Mouse (Mus musculus) limb, embryonic 12.5 days (tissue): ENCODE measurements around the gene Usp24. TPM values are rescaled to one million over a fixed set of nuclear protein-coding genes. Genes with fewer than 3 reads are reported as not detected.

Experiments used
- ATAC-seq: fragments of 200-750 bp; cut with Nextera tagmentation; 2 replicates; pipeline ENCODE4 v1.8.0; 2017; ENCODE audit warnings: low read depth, moderate TSS enrichment; ENCODE audit not compliant: insufficient number of reproducible peaks, insufficient read depth, low FRiP score, low TSS enrichment
- H3K27ac ChIP-seq: fragments of 300-500 bp; sonication (generic); 2 replicates; pipeline ENCODE4 v1.5.1; 2016; ENCODE audit warnings: mild to moderate bottlenecking, moderate library complexity
- H3K27me3 ChIP-seq: fragments of 300-500 bp; sonication (generic); 2 replicates; pipeline ENCODE4 v1.6.1; 2016; ENCODE audit warnings: mild to moderate bottlenecking, moderate library complexity
- H3K36me3 ChIP-seq: fragments of 300-500 bp; sonication (generic); 2 replicates; pipeline ENCODE4 v1.6.1; 2016; ENCODE audit warnings: mild to moderate bottlenecking, moderate library complexity
- H3K4me1 ChIP-seq: fragments of 300-500 bp; sonication (generic); replicated peaks from 2 replicates; pipeline ENCODE4 v1.6.1; 2016
- H3K4me2 ChIP-seq: fragments of 300-500 bp; sonication (generic); 2 replicates; pipeline ENCODE4 v1.6.1; 2016; ENCODE audit warnings: mild to moderate bottlenecking, moderate library complexity
- H3K4me3 ChIP-seq: fragments of 300-500 bp; sonication (generic); replicated peaks from 2 replicates; pipeline ENCODE4 v1.5.1; 2016; ENCODE audit warnings: mild to moderate bottlenecking
- H3K9ac ChIP-seq: fragments of 300-500 bp; sonication (generic); replicated peaks from 2 replicates; pipeline ENCODE4 v1.6.1; 2016; ENCODE audit warnings: mild to moderate bottlenecking, moderate library complexity
- H3K9me3 ChIP-seq: fragments of 300-500 bp; sonication (generic); 2 replicates; pipeline ENCODE4 v1.6.1; 2016; ENCODE audit warnings: mild to moderate bottlenecking, moderate library complexity
- WGBS: fragments of 180-500 bp; shearing (Covaris S2); methylation state at CpG from one replicate; pipeline ENCODE4 v1.1.7; 2016; 5-methylcytosine and 5-hydroxymethylcytosine counted together
- polyA plus RNA-seq: library from polyadenylated mRNA; unstranded; fragments of >200 nt; fragmentation: Nextera tagmentation; extraction: Ambion mirVana; gene quantifications from 2 replicates; pipeline ENCODE4 v1.2.1, GENCODE M21; 2016

Gene Usp24
- polyA plus RNA-seq, 1 experiment from 2014 or later = 12.4 TPM

DNA sequence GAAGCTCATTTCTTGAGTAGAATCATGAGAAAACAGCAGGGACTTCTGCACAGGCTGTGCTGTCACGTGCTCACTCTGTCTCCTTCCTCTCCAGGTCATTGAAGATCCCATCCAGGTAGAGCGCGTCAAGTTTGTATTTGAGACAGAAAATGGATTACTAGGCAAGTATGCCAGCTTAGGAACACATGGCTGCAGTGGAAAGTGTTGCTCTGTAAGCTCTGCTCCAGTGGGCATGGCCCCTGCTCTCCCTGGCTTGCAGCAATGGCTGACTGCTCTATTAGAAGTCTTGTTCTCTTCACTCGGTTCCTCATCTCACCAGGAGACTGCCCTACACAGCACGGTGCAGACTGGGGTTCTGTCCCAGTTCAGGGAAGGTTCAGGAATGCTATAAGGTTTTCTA is 114.4 kb downstream of the Usp24 start:
- no peaks in the 10 kb centered on the region for H3K9me3 ChIP-seq
- WGBS = 93% methylated on average over 5 of the region's 5 CpGs
- no peak overlapping the region for H3K4me3 ChIP-seq
- no peaks in the 10 kb centered on the region for H3K4me1 ChIP-seq
- H3K9ac ChIP-seq = no peak overlapping the region
- no peak overlapping the region for H3K4me2 ChIP-seq
- ATAC-seq = no peak
- H3K27ac ChIP-seq = no peak overlapping the region
- peaks cover 92% of the 10 kb centered on the region for H3K36me3 ChIP-seq
- no peaks in the 10 kb centered on the region for H3K27me3 ChIP-seq

DNA sequence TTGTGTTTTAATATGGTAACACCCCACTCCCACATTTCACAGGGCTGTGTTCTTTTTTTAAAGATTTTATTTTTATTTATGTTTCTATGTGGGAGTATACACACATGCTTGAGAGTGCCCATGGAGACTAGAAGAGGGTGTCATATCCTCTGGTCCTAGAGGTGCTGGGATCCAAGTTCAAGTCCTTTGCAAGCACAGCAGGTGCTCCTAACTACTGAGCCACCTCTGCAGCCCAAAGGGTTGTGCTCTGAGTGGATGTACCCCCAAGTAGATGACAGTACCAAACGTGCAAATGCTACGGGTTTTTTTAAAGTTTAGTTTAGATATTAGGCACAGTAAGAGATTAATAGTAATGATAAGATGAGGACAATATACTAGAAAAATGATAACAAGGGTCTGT is 119.4 kb downstream of the Usp24 start:
- H3K27me3 ChIP-seq = no peaks in the 10 kb centered on the region
- no peak for ATAC-seq
- no peak overlapping the region for H3K4me2 ChIP-seq
- peaks cover 91% of the 10 kb centered on the region for H3K36me3 ChIP-seq
- no peak overlapping the region for H3K9ac ChIP-seq
- no peaks in the 10 kb centered on the region for H3K9me3 ChIP-seq
- no peak overlapping the region for H3K4me3 ChIP-seq
- WGBS = 100% methylated on average over 2 of the region's 2 CpGs
- H3K27ac ChIP-seq = no peak overlapping the region
- H3K4me1 ChIP-seq = no peaks in the 10 kb centered on the region

DNA sequence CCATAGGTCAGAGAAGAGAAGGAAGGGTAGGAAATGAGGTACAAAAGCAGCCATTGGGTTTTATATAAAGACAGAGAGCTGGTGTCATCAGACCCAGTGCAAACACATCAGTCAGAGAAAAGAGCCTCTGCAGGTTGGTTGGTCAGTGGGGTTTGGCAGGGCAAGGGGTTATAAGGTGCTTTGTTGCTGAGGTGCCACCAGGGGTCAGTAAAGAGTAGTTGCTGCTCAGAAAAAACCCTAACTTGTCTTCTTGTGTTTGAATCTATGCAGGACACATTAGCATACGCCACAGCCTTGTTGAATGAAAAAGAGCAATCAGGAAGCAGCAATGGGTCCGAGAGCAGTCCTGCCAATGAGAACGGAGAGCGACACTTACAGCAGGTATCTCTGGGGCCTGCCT is 120.5 kb downstream of the Usp24 start:
- Histone ChIP-seq H3K27ac (no peak overlapping the region), H3K36me3 (peaks cover 91% of the 10 kb centered on the region), H3K4me1 (no peaks in the 10 kb centered on the region), H3K9ac (no peak overlapping the region), H3K27me3 (no peaks in the 10 kb centered on the region), H3K9me3 (no peaks in the 10 kb centered on the region), H3K4me3 (no peak overlapping the region), H3K4me2 (no peak overlapping the region)
- 79% methylated on average over 4 of the region's 4 CpGs for WGBS
- ATAC-seq = no peak

DNA sequence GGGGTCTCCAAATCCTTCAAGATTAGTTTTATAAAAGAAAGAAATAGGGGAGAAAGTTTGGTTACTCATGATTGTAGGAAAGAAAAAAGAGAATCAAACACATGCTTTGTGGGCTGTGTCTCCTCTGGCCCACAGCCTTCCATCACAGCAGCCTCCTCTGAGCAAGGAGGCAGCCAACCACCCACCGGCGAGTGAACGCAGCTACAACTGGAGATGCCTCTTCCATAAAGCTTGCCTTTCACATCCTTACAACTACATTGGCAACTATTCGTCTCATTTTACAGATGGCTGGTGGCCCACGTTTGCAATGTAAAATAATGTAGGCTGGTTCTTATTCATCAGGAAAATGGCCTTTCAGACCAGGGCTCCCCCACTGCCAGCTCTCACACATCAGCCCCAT is 121.2 kb downstream of the Usp24 start:
- no peak overlapping the region for H3K9ac ChIP-seq
- H3K27ac ChIP-seq = no peak overlapping the region
- no peak for ATAC-seq
- no peaks in the 10 kb centered on the region for H3K27me3 ChIP-seq
- H3K4me2 ChIP-seq = no peak overlapping the region
- 90% methylated on average over 5 of the region's 5 CpGs for WGBS
- H3K36me3 ChIP-seq = peaks cover 90% of the 10 kb centered on the region
- no peak overlapping the region for H3K4me3 ChIP-seq
- H3K9me3 ChIP-seq = no peaks in the 10 kb centered on the region
- H3K4me1 ChIP-seq = no peaks in the 10 kb centered on the region

DNA sequence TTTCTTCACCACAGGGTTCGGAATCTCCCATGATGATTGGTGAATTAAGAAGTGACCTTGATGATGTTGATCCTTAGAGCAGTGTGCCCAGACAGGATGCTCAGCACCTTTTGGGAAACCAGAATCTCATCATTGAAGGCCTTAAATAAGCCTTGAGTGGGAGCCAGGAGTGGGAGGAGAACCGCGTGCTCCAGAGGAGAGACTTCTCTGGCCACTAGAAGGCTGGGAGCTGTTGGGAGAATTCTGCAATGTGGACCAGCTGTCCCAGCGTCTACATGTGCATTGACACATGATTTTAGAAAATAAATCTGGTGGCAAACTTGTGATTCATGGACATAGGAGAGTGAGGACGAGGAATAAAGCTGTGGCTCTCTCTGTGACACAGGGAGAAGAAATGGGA is 122.8 kb downstream of the Usp24 start:
- no peaks in the 10 kb centered on the region for H3K9me3 ChIP-seq
- no peak overlapping the region for H3K4me2 ChIP-seq
- H3K36me3 ChIP-seq = peaks cover 85% of the 10 kb centered on the region
- no peaks in the 10 kb centered on the region for H3K4me1 ChIP-seq
- no peak overlapping the region for H3K4me3 ChIP-seq
- no peaks in the 10 kb centered on the region for H3K27me3 ChIP-seq
- WGBS = 94% methylated on average over 5 of the region's 5 CpGs
- ATAC-seq = no peak
- H3K9ac ChIP-seq = no peak overlapping the region
- H3K27ac ChIP-seq = no peak overlapping the region

DNA sequence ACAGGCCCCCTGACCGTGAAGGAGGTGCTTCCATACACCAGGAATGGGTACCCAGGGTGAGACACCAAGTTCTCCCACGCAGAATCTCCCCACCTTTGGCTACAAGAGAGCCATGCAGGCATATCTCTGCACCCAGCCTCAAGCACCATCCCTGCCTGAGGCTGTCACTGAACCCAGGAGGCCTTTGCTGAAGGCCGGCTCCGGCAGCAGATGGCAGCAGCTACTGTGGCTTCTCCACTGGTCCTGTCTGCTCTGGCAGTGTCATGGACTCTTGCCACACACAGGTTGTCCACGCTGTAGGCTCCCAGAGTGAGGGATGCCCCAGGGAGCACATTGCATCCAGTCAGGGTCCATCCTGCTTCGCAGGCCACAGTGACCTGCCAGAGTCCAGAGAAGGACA is 127.2 kb downstream of the Usp24 start:
- Histone ChIP-seq H3K36me3 (peaks cover 42% of the 10 kb centered on the region), H3K4me1 (no peaks in the 10 kb centered on the region), H3K4me3 (no peak overlapping the region), H3K27me3 (no peaks in the 10 kb centered on the region), H3K9ac (peak overlapping the region; percentile 8; the same call in 1 of the 2 replicates), H3K4me2 (no peak overlapping the region), H3K27ac (peak overlapping the region; percentile 2; the same call in 1 of the 2 replicates), H3K9me3 (no peaks in the 10 kb centered on the region)
- 84% methylated on average over 6 of the region's 6 CpGs for WGBS
- ATAC-seq = no peak

DNA sequence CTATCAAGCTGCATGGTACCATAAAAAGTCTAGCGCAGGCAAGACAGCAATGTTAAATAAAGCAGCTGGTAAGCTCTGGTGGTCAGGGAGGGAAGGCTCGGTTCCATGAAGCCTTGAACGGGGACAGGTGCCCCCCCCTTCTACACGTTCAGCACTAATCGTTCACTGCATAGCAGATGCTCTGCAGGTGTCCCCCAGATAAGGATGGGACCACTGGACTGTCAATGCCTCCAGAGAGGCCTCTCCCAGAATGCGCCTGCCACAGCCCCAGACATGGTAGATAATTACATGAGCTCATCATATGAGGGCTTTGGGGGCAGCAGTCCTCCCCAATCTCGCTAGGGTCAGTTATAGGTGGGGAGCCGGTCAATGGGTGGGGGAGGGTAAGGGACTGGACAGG is 133.3 kb downstream of the Usp24 start:
- 84% methylated on average over 8 of the region's 8 CpGs for WGBS
- Histone ChIP-seq H3K27ac (no peak overlapping the region), H3K9me3 (no peaks in the 10 kb centered on the region), H3K4me3 (no peak overlapping the region), H3K4me1 (no peaks in the 10 kb centered on the region), H3K27me3 (no peaks in the 10 kb centered on the region), H3K4me2 (no peak overlapping the region), H3K36me3 (no peaks in the 10 kb centered on the region), H3K9ac (no peak overlapping the region)
- ATAC-seq = no peak

DNA sequence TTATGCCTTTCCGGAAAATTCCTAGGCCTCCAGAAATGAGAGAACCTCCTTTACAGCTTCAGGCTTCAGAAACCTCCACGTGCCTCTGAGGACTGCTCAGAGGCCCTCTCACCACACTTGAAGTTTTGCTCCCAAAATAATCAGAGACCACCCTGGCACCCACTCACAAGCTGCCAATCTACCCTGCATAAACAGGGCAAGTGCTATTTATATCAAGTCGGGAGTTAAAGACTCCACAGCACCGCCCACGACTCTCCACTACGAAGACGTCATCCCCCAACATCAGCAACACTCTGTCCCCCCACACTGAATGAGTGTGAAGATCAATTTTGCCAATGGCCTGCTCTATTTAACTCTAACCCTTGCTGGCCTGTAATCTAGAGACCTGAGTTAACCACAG is 136.4 kb downstream of the Usp24 start:
- 87% methylated on average over 7 of the region's 7 CpGs for WGBS
- no peak overlapping the region for H3K4me2 ChIP-seq

DNA sequence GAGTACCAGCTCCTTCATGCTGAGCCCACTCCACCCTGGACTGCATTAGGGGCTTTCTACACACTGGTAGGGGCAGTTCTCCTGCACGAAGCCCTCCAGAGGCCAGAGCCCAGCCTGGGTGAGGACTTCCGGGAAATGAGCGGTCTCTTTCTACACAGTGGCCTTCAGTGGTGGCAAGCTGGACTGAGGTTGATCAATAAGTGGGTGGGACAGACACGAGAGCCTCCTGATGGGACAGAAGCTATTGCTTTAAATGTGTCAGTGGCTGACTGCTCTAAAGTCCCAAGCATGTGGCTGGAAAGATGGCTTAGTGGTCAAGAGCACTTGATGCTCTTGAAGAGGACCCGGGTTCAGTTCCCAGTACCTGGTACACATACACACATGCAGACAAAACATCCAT is 137.1 kb downstream of the Usp24 start:
- no peak overlapping the region for H3K4me3 ChIP-seq
- ATAC-seq = no peak
- no peaks in the 10 kb centered on the region for H3K9me3 ChIP-seq
- no peaks in the 10 kb centered on the region for H3K36me3 ChIP-seq
- no peak overlapping the region for H3K9ac ChIP-seq
- 88% methylated on average over 5 of the region's 5 CpGs for WGBS
- no peak overlapping the region for H3K27ac ChIP-seq
- no peak overlapping the region for H3K4me2 ChIP-seq
- no peaks in the 10 kb centered on the region for H3K4me1 ChIP-seq
- no peaks in the 10 kb centered on the region for H3K27me3 ChIP-seq

More for the DNA sequence above, 136.4 kb downstream of the Usp24 start:
- Histone ChIP-seq H3K27me3 (no peaks in the 10 kb centered on the region), H3K9me3 (no peaks in the 10 kb centered on the region), H3K4me1 (no peaks in the 10 kb centered on the region), H3K36me3 (no peaks in the 10 kb centered on the region), H3K9ac (no peak overlapping the region), H3K27ac (no peak overlapping the region), H3K4me3 (no peak overlapping the region)
- ATAC-seq = no peak

DNA sequence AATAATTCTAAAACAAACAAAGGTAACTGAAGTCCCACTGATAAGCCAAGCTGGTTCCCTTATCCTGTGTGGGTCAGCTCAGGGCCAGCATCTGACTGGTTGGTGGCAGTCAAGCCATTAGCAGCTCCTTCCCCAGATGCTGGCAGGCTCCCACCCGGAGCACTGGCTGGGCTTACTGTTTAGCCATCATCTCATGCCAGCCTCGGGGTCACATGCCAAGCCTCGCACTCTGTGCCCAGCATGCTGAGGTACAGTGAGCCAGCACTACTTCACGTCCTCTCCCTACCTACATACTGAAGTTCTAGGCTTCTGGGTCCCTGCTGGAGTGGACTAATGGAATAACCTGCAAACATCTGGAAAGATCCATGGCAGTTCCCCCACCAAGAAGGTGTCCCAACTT is 137.5 kb downstream of the Usp24 start:
- Histone ChIP-seq H3K4me3 (no peak overlapping the region), H3K4me1 (no peaks in the 10 kb centered on the region), H3K27ac (no peak overlapping the region), H3K4me2 (no peak overlapping the region), H3K9me3 (no peaks in the 10 kb centered on the region), H3K36me3 (no peaks in the 10 kb centered on the region), H3K9ac (no peak overlapping the region), H3K27me3 (no peaks in the 10 kb centered on the region)
- 90% methylated on average over 4 of the region's 4 CpGs for WGBS
- no peak for ATAC-seq

DNA sequence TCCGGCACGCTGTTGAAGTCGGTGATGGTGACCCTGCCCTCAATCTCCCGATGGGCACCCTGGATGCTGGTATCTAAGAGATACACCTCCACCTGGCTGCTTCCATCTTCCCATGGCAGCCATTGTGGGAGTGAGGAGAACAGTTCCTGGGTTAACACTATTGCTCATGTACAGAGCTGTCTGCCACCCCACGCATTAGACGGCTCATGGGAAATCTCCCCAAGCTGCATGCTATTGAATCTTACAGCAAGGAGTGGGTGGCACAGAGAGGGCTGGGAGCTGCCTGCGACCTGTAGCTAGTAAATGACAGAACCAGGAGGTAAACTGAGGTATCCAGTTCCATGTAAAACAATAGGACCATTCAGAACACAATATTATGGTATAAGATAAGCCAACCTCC is 138.5 kb downstream of the Usp24 start:
- no peaks in the 10 kb centered on the region for H3K27me3 ChIP-seq
- H3K27ac ChIP-seq = no peak overlapping the region
- no peak overlapping the region for H3K4me2 ChIP-seq
- no peak for ATAC-seq
- no peak overlapping the region for H3K9ac ChIP-seq
- H3K9me3 ChIP-seq = no peaks in the 10 kb centered on the region
- no peak overlapping the region for H3K4me3 ChIP-seq
- H3K4me1 ChIP-seq = no peaks in the 10 kb centered on the region
- 91% methylated on average over 7 of the region's 7 CpGs for WGBS
- H3K36me3 ChIP-seq = no peaks in the 10 kb centered on the region

DNA sequence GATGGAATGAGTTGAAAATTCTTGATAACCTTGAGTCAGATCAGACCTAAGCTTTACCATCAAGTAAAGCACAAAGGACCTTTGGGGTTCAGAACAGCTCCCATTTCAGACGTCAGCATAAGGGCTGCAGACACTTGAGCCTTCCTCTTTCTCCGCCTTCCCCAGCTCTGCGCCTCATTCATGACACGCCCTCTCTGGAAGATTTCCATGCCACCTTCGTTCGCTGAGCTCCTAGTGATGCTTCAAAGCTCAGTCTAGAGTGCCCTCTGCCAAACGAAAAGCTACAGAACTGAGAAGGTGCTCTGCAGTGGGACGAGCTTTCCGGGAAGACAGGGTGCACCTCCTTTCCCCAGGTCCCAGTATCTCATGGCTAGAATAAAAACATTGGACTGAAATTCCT is 146.0 kb downstream of the Usp24 start:
- Histone ChIP-seq H3K4me1 (peaks cover 15% of the 10 kb centered on the region), H3K4me3 (no peak overlapping the region), H3K4me2 (no peak overlapping the region), H3K9ac (no peak overlapping the region), H3K9me3 (no peaks in the 10 kb centered on the region), H3K27me3 (peaks cover 47% of the 10 kb centered on the region), H3K36me3 (no peaks in the 10 kb centered on the region), H3K27ac (no peak overlapping the region)
- 69% methylated on average over 9 of the region's 9 CpGs for WGBS
- no peak for ATAC-seq
